Mouse (Mus musculus) stomach, postnatal 0 days (tissue): Measurements from ENCODE around the gene Ccn1.

Experiments
- CTCF ChIP-seq: IDR thresholded peaks from 2 replicates; pipeline ENCODE4 v1.5.1; 2016; ENCODE audit warnings: antibody characterized with exemption, low read depth, mild to moderate bottlenecking, moderate library complexity
- EP300 ChIP-seq: optimal IDR thresholded peaks from 2 replicates; pipeline ENCODE3; 2016; ENCODE audit warnings: antibody characterized with exemption

DNA sequence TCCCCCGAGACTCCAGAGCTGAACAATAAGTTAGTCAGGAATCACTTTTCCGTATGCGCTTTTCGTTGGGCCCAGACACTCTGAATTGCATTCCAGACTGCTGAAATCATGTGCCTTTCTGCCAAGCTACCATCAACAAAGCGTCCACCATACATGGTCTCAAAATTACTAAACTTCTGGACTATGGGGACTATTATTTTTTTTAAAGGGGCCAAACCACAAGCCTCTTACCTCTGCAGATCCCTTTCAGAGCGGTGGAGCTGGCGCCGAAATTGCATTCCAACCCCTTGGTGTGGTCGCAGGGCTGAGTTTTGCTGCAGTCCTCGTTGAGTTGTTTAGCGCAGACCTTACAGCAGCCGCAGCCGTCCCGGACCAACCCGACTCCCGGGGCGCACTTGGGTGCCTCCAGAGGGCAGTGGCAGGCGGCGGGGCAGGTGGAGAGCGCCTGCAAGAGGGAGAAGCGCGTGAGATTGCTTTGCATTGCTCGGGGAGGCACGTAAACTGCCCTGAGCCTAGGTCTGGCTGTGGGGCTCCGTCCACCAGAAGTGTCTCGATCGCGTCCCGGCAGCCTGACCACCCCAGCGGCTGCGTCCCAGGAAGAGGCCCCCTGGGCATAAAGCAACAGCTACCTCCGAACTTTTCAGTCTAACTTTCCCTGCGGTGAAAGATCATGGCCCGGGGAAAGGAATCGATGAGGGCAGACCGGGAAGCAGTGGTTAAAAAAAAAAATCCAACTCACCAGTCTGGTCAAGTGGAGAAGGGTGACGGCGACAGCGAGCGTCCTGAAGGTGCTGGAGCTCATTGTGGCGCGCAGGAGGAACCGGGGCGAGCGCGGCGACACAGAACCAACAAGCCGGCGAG is 560 bp downstream of the Ccn1 start:
- TF ChIP-seq EP300 (no peak), CTCF (peak; percentile 74)
